Mouse (Mus musculus) bone marrow macrophage, adult 2 months (primary cell): ENCODE measurements around the gene Cpm. TPM values are rescaled to one million over a fixed set of nuclear protein-coding genes. Genes with fewer than 3 reads are reported as not detected.

ENCODE experiments used
- H3K27ac ChIP-seq: 2 replicates; pipeline ENCODE4 v1.5.1; 2012; ENCODE audit warnings: low read depth, low read length; ENCODE audit not compliant: insufficient read depth
- H3K4me1 ChIP-seq: 2 replicates; pipeline ENCODE4 v1.6.1; 2012; ENCODE audit warnings: low read length; ENCODE audit not compliant: control insufficient read depth, insufficient read depth
- H3K4me3 ChIP-seq: 2 replicates; pipeline ENCODE4 v1.5.1; 2012; ENCODE audit warnings: mild to moderate bottlenecking, low read length, moderate library complexity; ENCODE audit not compliant: insufficient read depth
- CTCF ChIP-seq: IDR thresholded peaks from 2 replicates; pipeline ENCODE4 v1.5.1; 2012; ENCODE audit warnings: low read depth, mild to moderate bottlenecking, low read length, moderate library complexity
- POLR2A ChIP-seq: IDR thresholded peaks from 2 replicates; pipeline ENCODE4 v1.6.1; 2012; ENCODE audit warnings: mild to moderate bottlenecking, low read depth, low read length, borderline replicate concordance
- polyA plus RNA-seq: library from polyadenylated mRNA; stranded (reverse); fragments of >200 nt; gene quantifications from 2 replicates; pipeline ENCODE4 v1.2.4, GENCODE M21; 2012; ENCODE audit not compliant: missing spikeins, insufficient read depth, insufficient read length

Cpm gene
- polyA plus RNA-seq, 1 experiment: not detected

GRCm38 (mm10) chr10:117635823-117636589, 6.7 kb downstream of the Cpm start:
- TF ChIP-seq CTCF (no peak), POLR2A (no peak)
- Histone ChIP-seq H3K27ac (no peak overlapping the region), H3K4me3 (no peak overlapping the region), H3K4me1 (no peaks in the 10 kb centered on the region)

- TF ChIP-seq POLR2A (no peak), CTCF (no peak)
- Histone ChIP-seq H3K4me1 (no peaks in the 10 kb centered on the region), H3K4me3 (no peak overlapping the region), H3K27ac (no peak overlapping the region)
Observed at GRCm38 (mm10) chr10:117637062-117637744, 7.9 kb downstream of the Cpm start.

DNA sequence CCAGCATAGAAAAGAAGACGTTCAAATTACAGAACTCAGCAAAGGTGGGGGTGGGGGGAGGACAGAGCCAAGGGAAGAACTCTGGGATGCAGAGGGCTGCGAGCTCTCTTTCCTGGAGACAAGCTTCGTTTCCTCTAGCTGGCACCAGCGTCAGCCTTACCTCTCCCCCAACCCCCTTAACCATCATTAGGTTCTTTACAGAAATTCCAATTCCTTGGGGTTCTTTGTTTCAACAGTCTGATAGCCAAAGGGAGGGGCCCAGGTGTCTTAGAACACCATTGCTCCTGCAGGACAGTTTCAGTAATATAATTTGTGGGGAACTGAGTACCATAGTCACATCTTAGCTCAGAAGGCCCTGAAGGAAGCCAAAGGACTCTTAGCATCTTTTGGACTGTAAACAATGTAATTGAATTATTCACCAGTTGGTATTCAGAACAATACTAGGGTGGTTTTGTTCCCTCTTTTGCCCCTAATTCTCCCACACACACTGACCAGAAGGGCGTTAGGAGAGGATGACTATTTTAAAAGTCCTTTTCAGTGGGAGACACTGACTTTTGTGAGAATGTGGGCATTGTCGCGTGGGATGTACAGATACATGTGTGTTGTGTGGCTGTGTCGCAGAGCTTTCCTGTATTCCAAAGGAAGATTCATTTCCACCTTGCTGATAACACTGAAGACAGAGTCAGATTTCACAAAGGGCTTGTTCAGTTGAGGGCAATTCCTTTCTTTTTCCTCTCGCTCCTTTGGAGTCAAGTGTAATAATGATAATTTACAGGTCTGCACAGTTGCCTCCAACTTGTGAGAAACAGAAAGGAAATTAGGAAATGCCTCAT, 8.7 kb downstream of the Cpm start:
- TF ChIP-seq POLR2A: no peak
- no peak for TF ChIP-seq CTCF
- Histone ChIP-seq H3K4me1 (no peaks in the 10 kb centered on the region), H3K27ac (no peak overlapping the region), H3K4me3 (no peak overlapping the region)

DNA sequence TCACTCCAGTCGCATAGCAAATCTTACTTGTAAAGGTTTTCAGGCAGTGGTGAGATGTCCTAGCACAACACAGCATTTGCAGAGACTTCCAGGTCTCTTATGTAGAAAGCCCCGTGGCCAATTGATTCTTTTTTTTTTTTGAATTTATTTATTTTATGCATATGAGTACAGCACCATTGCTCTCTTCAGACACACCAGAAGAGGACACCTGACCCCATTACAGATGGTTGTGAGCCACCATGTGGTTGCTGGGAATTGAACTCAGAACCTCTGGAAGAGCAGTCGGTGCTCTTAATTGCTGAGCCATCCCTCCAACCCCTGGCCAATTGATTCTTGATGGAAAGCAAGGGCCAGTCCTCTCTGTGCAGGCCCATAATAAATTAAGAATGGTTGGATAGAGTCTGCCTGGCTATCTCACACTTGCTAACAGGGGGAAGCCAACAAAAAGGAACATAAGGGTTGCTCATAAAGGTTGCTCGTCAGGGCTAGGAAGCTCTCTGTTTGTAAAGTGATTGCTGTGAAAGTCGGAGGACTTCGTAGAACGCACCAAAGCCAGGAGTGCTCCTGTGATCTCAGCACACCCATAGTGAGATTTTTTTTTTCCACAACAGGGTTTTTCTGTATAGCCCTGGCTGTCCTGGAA, 9.4 kb downstream of the Cpm start:
- Histone ChIP-seq H3K4me3 (no peak overlapping the region), H3K27ac (no peak overlapping the region), H3K4me1 (no peaks in the 10 kb centered on the region)
- no peak for TF ChIP-seq CTCF
- no peak for TF ChIP-seq POLR2A

- Histone ChIP-seq H3K4me3 (no peak overlapping the region), H3K4me1 (no peaks in the 10 kb centered on the region), H3K27ac (no peak overlapping the region)
- TF ChIP-seq POLR2A (no peak), CTCF (no peak)
Observed at GRCm38 (mm10) chr10:117639221-117639599, 9.9 kb downstream of the Cpm start.

DNA sequence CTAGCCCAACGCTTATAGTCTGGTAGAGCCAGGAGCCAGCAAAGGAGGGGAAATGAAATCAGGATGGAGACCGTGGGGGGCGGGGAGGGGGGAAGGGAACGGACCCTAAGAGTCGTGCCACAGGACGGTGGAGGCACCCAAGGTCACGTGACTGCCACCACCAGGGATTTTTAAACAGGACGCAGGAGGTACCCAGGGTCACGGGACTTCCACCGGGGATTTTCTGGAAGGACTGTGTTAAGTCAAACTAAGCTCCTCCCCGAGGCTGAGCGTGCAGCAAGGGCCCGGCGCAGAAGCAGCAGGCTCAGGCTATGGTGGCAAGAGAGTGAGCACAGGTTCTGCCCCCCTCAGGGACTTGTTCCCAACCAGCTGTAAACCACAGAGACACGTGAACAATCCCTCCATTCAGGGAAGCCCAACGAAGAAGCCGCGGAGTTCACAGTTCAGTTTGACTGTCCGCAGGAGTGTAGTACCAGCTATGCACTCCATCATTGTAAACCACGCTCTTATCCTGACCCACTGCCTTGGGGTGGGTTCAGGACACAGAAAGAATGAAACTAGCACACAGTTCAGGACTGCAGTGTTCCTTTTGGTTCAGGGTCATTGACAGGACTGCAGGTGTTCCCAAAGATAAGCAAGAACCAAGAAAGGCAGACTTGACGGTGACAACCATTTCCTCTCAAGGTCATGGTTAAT, 10.7 kb downstream of the Cpm start:
- Histone ChIP-seq H3K4me1 (no peaks in the 10 kb centered on the region), H3K27ac (no peak overlapping the region), H3K4me3 (no peak overlapping the region)
- TF ChIP-seq POLR2A: no peak
- TF ChIP-seq CTCF: no peak

- TF ChIP-seq POLR2A (no peak), CTCF (no peak)
- H3K4me1 ChIP-seq: no peaks in the 10 kb centered on the region
- no peak overlapping the region for H3K27ac ChIP-seq
- H3K4me3 ChIP-seq: no peak overlapping the region
Observed at GRCm38 (mm10) chr10:117640595-117641078, 11.3 kb downstream of the Cpm start.

DNA sequence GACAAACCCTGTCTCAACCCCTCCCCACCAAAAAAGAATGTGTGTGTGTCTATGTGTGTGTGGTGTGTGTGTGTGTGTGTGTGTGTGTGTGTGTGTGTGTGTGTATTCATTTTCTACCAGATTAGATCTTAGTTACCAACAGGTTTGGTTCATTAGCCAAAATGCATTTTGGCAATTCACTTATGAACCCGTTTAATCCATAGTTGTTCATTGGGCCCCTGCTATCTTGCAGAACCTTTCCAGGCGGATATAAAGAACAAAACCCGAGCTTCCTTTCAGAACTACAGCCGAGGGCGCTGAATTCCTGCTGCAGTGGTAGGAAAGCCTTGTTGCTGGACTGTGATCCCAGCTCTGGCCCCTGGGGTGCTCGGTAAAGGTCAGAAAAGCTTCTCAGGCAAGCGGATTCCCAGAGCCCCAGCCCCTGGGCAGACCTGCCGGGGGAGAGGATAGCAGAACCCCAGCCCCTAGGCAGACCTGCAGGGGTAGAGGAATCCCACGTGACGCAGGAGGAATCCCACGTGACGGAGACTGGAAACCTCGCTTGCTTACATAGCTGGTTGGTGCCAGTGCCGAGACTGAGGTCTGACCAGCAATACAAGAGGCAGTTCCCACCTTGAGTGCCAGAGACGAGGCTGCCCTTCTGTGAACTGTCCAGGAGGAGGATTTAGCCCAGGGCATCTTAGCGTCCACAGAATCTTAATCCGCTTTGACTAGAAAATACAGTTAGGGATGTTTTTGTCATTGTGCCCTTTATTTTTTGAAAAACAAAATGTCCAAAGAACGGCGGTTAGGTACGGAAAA, 12.3 kb downstream of the Cpm start:
- H3K4me3 ChIP-seq: no peak overlapping the region
- H3K27ac ChIP-seq: no peak overlapping the region
- TF ChIP-seq CTCF (no peak), POLR2A (no peak)

GRCm38 (mm10) chr10:117642201-117642450, 12.8 kb downstream of the Cpm start:
- H3K27ac ChIP-seq: no peak overlapping the region
- TF ChIP-seq CTCF (no peak), POLR2A (no peak)
- no peak overlapping the region for H3K4me3 ChIP-seq
- H3K4me1 ChIP-seq: no peaks in the 10 kb centered on the region

More for the DNA sequence above, 12.3 kb downstream of the Cpm start:
- no peaks in the 10 kb centered on the region for H3K4me1 ChIP-seq
